Mouse (Mus musculus): ENCODE results near the gene Bckdha. TPM values are rescaled to one million over a fixed set of nuclear protein-coding genes. Genes with fewer than 3 reads are reported as not detected.

Bckdha gene
- polyA plus RNA-seq, 1 experiment from 2014 or later: 91.7 TPM

Other genes with a start within 250 kb of the Bckdha start
- 0.65 and 1.0 TPM in 2 replicates for gene Cxcl17, start 246.1 kb downstream of the Bckdha start, polyA plus RNA-seq (2015; fragmentation: Nextera tagmentation; extraction: Ambion mirVana)
- gene Ceacam1, start 181.4 kb downstream of the Bckdha start, polyA plus RNA-seq (2015; fragmentation: Nextera tagmentation; extraction: Ambion mirVana): 4.4 and 4.6 TPM in 2 replicates
- gene Ceacam2, start 119.1 kb downstream of the Bckdha start, polyA plus RNA-seq (2015; fragmentation: Nextera tagmentation; extraction: Ambion mirVana): 0.31 TPM in 1 of 2 replicates, not detected in the other
- 4.5 and 5.5 TPM in 2 replicates for gene Erich4, start 43.1 kb downstream of the Bckdha start, polyA plus RNA-seq (2015; fragmentation: Nextera tagmentation; extraction: Ambion mirVana)
- 61.8 and 64.7 TPM in 2 replicates for gene Dmac2, start 39.6 kb downstream of the Bckdha start, polyA plus RNA-seq (2015; fragmentation: Nextera tagmentation; extraction: Ambion mirVana)
- 14.2 and 15.0 TPM in 2 replicates for gene B3gnt8, start 32.3 kb downstream of the Bckdha start, polyA plus RNA-seq (2015; fragmentation: Nextera tagmentation; extraction: Ambion mirVana)
- gene Exosc5, start 183 bp upstream of the Bckdha start, polyA plus RNA-seq (2015; fragmentation: Nextera tagmentation; extraction: Ambion mirVana): 90.0 and 92.6 TPM in 2 replicates
- gene Tmem91, start 16.2 kb upstream of the Bckdha start, polyA plus RNA-seq (2015; fragmentation: Nextera tagmentation; extraction: Ambion mirVana): 2.3 and 3.7 TPM in 2 replicates
- 35.0 and 35.8 TPM in 2 replicates for gene B9d2, start 21.8 kb upstream of the Bckdha start, polyA plus RNA-seq (2015; fragmentation: Nextera tagmentation; extraction: Ambion mirVana)
- 2.9 and 3.7 TPM in 2 replicates for gene Tgfb1, start 28.0 kb upstream of the Bckdha start, polyA plus RNA-seq (2015; fragmentation: Nextera tagmentation; extraction: Ambion mirVana)
- 25.6 and 32.8 TPM in 2 replicates for gene Ccdc97, start 60.1 kb upstream of the Bckdha start, polyA plus RNA-seq (2015; fragmentation: Nextera tagmentation; extraction: Ambion mirVana)
- 43.7 and 56.5 TPM in 2 replicates for gene Hnrnpul1, start 95.8 kb upstream of the Bckdha start, polyA plus RNA-seq (2015; fragmentation: Nextera tagmentation; extraction: Ambion mirVana)
- gene Axl, start 129.7 kb upstream of the Bckdha start, polyA plus RNA-seq (2015; fragmentation: Nextera tagmentation; extraction: Ambion mirVana): 91.5 and 96.5 TPM in 2 replicates
- gene Cyp2s1, start 157.9 kb upstream of the Bckdha start, polyA plus RNA-seq (2015; fragmentation: Nextera tagmentation; extraction: Ambion mirVana): 22.1 and 23.0 TPM in 2 replicates
- not detected in 2 replicates for gene Cyp2b10, start 238.6 kb upstream of the Bckdha start, polyA plus RNA-seq (2015; fragmentation: Nextera tagmentation; extraction: Ambion mirVana)

Data from kidney, embryonic 16.5 days (tissue).